Mouse (Mus musculus): Measurements from ENCODE around the gene Srrm3. TPM values are rescaled to one million over a fixed set of nuclear protein-coding genes. Genes with fewer than 3 reads are reported as not detected.

Srrm3 gene
- total RNA-seq, 4 experiments from 2014 or later = not detected

DNA sequence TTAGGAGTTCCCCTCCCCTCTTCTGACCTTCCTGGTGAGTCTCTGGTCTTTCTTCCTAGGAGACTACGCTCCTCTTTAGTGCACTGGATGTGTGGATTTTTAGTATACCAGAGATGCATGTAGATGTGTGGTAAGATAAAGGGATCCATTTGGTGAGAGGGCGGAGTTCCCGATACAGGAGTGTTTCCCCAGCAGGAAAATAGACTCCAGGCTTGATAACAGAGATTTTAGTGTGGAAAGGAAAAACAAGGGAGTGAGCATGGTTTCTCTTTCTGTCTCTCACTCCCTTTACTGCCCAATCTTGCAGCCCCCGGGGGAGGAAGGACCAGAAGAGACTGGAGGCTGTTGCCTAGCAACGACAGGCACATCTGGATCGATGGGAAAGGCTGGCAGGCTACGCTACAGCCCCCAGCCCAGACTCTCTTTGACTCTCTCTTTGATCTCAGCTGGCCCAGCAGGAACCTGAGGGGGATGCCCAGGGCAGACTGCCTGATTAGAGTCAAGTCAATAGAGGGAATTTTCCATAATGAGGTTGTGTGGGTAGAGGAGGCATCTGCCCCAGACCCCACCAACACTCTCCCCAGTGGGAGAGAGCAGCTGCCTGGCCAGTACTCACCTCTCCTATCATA is 15.7 kb downstream of the Srrm3 start:
- DNase-seq (ENCODE audit: low spot score in 2 of 2) = no peak

- DNase-seq (ENCODE audit: low spot score in 2 of 2) = no peak
Measured at GRCm38 (mm10) chr5:135824517-135824916, 17.8 kb downstream of the Srrm3 start.

- DNase-seq (ENCODE audit: low spot score in 2 of 2) = no peak
Measured at GRCm38 (mm10) chr5:135826225-135826624, 19.5 kb downstream of the Srrm3 start.

DNA sequence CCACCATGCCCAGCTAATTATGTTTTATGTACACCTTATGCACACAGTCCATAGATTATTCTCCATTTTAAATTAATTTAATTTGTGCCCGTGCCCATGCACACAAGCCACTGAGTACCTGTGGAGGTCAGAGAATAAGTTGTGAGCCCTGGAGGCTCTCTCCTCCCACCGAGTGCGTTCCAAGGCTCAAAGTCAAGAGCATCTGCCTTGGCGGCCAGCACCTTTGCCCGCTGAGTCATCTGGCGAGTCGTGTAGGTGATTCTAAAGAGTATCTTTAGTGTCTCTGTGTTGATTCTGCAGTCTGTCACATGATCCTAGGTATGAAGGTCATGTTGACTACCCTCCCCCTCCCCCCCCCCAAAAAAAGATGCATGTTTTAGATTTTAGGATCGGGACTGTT is 22.7 kb downstream of the Srrm3 start:
- DNase-seq (ENCODE audit: low spot score in 2 of 2) = no peak

DNA sequence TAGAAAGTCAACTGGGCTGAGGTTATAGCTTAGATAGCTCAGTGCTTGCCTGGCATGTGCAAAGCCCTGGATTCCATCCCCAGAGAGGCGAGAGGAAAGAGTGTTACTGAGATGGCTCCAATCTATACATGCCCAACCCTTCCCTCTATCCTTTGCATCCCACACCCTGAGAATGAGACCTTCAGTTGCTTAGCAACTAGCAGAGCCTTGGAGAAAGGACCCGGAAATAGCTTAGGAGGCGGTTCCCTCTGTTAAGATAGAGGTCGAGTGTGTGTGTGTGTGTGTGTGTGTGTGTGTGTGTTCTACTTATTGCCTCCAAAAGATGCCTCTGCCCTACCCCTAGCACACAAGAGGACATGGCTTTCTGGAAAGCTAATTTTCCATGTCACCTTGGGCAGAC is 26.0 kb downstream of the Srrm3 start:
- no peak for DNase-seq (ENCODE audit: low spot score in 2 of 2)

DNA sequence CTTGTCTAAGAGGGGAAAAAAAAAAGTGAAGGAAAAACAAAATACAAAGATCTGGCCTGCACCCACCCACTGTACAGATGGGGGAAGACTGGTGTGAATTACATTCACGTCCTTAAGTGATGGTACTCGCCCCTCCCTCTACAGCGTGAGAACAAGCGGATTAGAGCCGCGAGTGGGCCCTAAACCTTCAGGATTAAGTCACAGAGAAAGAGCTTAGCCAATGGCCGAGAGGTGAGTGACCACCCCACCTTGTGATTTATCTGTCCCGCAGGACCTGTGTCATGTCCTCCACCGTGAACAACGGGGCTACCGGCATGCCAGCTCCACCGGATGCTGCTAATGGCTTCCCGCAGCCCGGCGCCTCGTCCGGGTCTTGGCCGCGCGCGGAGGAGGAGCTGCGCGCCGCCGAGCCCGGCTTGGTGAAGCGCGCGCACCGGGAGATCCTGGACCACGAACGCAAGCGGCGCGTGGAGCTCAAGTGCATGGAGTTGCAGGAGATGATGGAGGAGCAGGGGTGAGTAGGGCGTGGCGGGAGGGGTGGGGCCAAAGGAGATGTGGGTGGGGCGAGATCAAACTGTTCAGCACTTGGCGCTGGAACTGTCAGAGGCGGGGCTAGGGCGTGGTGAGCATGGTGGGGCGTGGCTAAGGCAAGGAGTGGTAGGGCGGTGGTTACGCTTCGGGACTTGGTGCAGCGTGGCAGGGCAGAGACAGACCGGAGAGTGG is 28.2 kb downstream of the Srrm3 start:
- peak; percentile 22 to 52 for DNase-seq (ENCODE audit: low spot score in 2 of 2)

DNA sequence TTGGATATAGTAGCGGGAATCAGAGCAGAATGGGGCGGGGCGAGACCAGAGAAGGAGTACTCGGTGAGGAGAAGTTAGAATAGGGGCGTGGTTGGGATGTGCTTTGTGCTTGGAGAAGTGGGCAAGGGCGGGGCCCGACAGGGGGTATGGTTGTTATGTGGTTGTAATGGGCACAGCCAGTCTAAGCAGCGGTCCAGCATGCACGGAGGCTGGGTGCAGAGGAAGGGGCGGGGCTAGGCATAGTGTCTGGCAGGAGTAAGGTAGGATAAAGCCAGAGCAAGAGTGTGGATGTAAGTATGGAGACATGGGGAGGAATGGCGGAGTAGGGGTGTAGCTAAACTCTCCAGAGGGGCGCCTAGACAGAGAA is 28.8 kb downstream of the Srrm3 start:
- DNase-seq (ENCODE audit: low spot score in 2 of 2) = no peak

GRCm38 (mm10) chr5:135835981-135836380 is 29.3 kb downstream of the Srrm3 start:
- DNase-seq (ENCODE audit: low spot score in 2 of 2) = no peak

- no peak for DNase-seq (ENCODE audit: low spot score in 2 of 2)
Measured at GRCm38 (mm10) chr5:135841651-135842050, 35.0 kb downstream of the Srrm3 start.

DNA sequence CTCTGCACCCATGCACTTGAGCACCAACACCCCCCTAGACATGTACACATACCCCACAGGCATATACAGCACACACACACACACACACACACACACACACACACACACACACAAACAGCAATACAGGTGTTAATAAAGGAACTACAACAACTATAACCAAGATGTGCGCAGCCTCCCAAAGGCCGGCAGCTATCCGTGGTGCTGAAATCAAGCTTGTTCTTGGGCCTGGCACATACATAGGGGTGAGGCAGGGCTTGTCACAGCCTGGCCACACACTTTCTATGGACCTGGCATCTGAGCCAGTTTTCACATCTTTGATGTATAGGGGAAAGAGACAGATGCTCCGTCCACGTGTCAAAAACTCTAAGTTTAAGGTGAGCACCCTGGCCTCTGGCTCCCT is 36.7 kb downstream of the Srrm3 start:
- DNase-seq (ENCODE audit: low spot score in 2 of 2) = no peak

DNA sequence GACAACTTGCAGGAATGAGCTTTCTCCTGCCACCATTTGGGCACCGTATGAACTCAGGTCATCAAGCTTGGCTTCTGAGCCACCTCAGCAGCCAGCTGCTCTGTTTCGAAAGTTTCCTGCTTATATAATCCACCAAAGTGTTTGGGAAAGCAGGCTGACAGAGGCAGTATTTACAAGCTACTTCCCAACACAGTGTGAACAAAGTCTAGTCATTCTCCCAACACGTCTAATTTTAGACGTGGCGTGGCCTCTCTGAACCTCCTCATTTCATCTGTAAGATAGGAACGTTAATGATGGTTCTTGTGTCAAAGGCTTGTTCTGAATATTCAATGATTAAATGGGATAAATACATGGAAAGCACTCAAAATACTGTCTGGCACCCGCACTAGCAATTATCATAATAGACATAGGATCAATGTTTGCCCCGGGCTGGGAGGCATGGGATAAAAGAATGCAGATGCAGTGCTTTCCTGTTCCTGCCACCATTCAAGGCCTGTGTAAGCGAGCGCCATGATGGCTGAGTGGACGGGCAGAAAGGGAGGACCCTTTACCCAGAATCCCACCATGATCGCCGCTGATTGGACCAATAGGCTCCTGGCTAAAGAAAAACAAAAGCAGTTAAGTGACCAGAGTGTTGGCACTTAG is 39.1 kb downstream of the Srrm3 start:
- DNase-seq (ENCODE audit: low spot score in 2 of 2) = no peak

DNA sequence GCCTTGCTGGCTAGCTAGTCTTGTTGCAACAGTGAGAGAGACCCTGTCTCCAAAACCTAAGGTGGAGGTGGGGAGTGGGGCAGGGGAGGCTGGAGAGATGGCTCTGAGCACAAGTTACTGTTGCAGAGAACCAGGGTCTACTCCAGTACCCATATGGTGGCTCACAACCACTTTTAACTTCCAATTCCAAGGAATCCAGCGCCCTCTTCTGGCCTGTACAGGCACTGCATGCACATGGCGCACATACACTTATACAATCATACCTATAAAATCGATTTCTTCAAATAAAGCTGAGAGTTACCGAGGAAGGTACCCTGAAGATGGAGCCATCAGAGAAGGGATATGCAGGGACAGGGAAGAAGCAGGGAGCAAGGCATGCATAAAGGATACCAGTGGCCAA is 40.8 kb downstream of the Srrm3 start:
- DNase-seq (ENCODE audit: low spot score in 2 of 2) = no peak

DNA sequence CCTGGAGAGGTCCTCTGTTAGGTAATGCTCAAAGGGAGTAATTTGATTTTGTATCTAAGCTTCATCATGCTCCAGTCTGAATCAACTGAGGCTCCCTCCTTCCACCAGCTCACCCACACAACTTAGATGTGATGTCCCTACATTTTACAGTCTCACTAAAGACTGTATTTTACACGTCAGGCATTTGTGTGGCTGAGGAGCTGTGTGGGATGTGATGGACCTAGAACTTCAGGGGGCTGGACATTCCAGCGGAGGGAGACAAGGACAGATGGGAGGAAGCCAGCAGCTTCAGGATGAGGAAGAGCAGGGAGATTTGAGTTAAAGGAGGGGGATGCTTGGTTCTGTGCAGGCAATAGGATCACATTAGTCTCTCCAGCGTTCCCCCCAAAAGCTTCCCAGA is 41.2 kb downstream of the Srrm3 start:
- no peak for DNase-seq (ENCODE audit: low spot score in 2 of 2)

GRCm38 (mm10) chr5:135851024-135851423 is 44.3 kb downstream of the Srrm3 start:
- no peak for DNase-seq (ENCODE audit: low spot score in 2 of 2)

DNA sequence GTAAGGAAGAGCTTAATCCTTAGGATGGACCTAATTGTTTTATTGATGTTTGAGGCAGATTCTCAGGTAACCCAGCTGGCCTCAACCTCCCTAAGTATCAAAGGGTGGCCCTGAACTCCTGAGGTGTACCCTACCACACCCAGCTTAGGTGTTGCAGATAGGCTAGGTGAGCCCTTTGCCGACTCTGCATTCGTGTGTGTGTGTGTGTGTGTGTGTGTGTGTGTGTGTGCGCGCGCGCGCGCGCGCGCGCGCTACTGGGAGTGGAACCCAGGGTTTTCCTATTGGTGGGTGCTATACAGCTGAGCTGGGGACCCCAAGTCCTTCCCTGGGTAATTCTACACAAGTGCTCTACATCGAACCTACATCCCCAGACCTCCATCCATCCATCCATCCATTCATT is 44.8 kb downstream of the Srrm3 start:
- DNase-seq (ENCODE audit: low spot score in 2 of 2) = no peak

DNA sequence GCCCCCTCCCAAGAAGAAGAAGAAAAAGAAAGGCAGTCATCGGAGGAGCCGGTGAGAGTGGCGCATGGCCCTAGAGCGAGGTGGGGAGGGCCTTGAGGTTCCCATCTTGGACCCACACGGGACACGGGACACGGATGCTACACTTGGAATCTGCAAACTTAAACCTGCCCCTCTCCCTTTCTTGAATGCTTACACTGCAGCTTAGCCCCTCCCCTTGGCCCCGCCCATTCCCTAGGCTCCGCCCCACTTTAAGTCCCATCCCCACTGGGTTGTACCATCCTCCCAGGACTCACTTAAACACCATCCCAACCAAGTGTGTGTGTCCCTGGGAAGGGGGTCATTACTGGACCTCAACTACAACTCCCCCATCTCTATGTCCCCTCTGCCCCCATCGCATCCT is 45.7 kb downstream of the Srrm3 start:
- DNase-seq (ENCODE audit: low spot score in 2 of 2) = no peak

GRCm38 (mm10) chr5:135853731-135854130 is 47.0 kb downstream of the Srrm3 start:
- DNase-seq (ENCODE audit: low spot score in 2 of 2) = no peak

- DNase-seq (ENCODE audit: low spot score in 2 of 2) = peak; percentile 55 to 59
Measured at GRCm38 (mm10) chr5:135855156-135855555, 48.5 kb downstream of the Srrm3 start.

GRCm38 (mm10) chr5:135866662-135867061 is 60.0 kb downstream of the Srrm3 start:
- peak in 1 of 2 experiments; percentile 55 for DNase-seq (ENCODE audit: low spot score in 2 of 2)

DNA sequence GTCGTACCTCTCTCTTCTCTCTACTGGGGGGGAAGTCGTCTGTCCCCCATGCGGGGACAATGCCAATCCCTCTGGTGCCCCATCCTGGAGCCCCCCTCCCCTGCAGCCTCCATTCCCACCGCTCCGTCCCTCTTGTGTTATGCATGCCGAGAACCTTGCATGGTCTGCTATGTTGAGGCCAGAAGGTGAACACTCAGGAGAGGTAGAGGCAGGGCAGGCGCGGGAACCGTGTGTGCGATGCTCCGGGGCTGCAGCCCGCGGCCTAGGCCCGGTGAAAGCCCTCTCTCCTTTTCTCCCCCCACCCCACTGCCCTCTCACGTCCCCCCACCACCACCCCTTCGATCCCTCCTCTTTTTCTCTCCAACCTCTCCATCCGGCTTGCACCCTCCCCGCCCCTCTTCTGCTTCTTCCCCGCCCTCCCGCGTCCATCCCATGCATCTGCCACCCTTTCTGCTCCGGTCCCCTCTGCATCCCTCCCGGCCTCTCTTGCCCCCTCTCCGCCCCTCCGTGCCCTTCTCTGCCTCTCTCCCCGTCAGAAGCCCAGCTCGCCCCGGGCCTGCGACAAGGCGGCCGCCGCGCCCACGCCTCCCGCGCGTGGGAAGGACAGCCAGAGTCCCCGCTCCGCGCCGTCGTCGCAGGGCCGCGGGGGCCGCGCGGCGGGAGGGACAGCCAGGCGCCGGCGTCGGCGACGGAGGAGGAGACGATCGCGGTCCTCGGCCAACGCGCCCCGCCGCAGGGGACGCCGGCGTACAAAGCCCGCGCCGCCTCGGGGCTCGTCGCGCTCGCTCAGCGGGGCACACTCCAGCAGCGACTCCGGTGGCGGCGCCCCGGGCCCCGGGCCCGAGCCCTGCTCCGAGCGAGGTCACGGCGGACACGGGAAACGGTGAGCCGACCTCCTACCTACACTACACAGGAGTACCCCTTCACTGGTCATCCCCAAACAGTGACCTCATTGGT is 61.2 kb downstream of the Srrm3 start:
- no peak for DNase-seq (ENCODE audit: low spot score in 2 of 2)

- DNase-seq (ENCODE audit: low spot score in 2 of 2) = no peak
Measured at GRCm38 (mm10) chr5:135868653-135869052, 62.0 kb downstream of the Srrm3 start.

Measured in gastrocnemius, adult 8-10 months (tissue).